Mouse (Mus musculus): Measurements from ENCODE around the gene Ano6. TPM values are rescaled to one million over a fixed set of nuclear protein-coding genes. Genes with fewer than 3 reads are reported as not detected.
A peak's percentile ranks its signal among the peaks of the same experiment; 100 is the strongest.

The Ano6 gene
- 5.5 and 5.8 TPM in 2 replicates for polyA plus RNA-seq (2012; rRNA removed)

GRCm38 (mm10) chr15:95790529-95791071, at the start of gene Ano6:
Gene Ano6, plus strand, starts transcription at chr15:95790843.
- peak within 1 kb of the TSS; percentile 35 for H3K27ac ChIP-seq (ENCODE audit: control insufficient read depth, insufficient read depth, low read depth, low read length)
- TF ChIP-seq POLR2A (IDR thresholded peaks at IDR 0.05; ENCODE audit: control insufficient read depth, low read depth, low read length) (no peak; the same call in 1 of the 2 replicates), CTCF (IDR thresholded peaks at IDR 0.05; ENCODE audit: control insufficient read depth, insufficient read depth, insufficient replicate concordance, low read depth, low read length) (no peak)
- H3K36me3 ChIP-seq (ENCODE audit: control insufficient read depth, insufficient read depth, low read length), result no peaks in the 10 kb centered on the region
- H3K27me3 ChIP-seq (ENCODE audit: control insufficient read depth, insufficient read depth, low read length), result no peaks in the 10 kb centered on the region; the same call in 1 of the 2 replicates
- peak within 1 kb of the TSS; percentile 77 for H3K4me3 ChIP-seq (ENCODE audit: control insufficient read depth, low read depth, low read length)
- H3K4me1 ChIP-seq (ENCODE audit: control insufficient read depth, insufficient read depth, low read length), result peaks cover 2% of the 10 kb centered on the region; the same call in 1 of the 2 replicates

DNA sequence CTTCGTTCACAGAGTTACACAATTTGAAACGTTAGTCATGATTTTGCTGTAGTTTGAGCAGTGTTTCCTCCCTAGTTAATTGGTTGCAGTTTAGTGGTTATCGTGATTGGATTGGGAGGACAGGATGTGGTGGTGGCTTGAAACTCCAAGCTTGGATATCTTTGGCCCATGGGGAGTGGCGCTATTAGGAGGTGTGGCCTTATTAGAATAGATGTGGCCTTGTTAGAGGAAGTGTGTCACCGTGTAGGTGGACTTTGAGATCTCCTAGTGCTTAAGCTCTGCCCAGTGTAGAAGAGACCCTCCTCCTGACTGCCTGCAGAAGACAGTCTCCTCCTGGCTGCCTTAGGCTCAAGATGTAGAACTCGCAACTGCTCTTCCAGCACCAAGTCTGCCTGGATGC, 47.7 kb upstream of the Ano6 start:
- no peaks in the 10 kb centered on the region for H3K27me3 ChIP-seq (ENCODE audit: control insufficient read depth, insufficient read depth, low read length)
- no peak overlapping the region for H3K4me3 ChIP-seq (ENCODE audit: control insufficient read depth, low read depth, low read length)
- H3K4me1 ChIP-seq (ENCODE audit: control insufficient read depth, insufficient read depth, low read length), result no peaks in the 10 kb centered on the region
- TF ChIP-seq CTCF (IDR thresholded peaks at IDR 0.05; ENCODE audit: control insufficient read depth, insufficient read depth, insufficient replicate concordance, low read depth, low read length) (no peak), POLR2A (IDR thresholded peaks at IDR 0.05; ENCODE audit: control insufficient read depth, low read depth, low read length) (no peak)
- H3K36me3 ChIP-seq (ENCODE audit: control insufficient read depth, insufficient read depth, low read length), result no peaks in the 10 kb centered on the region
- H3K27ac ChIP-seq (ENCODE audit: control insufficient read depth, insufficient read depth, low read depth, low read length), result no peak overlapping the region

GRCm38 (mm10) chr15:95743856-95744255, 46.8 kb upstream of the Ano6 start:
- H3K4me1 ChIP-seq (ENCODE audit: control insufficient read depth, insufficient read depth, low read length), result no peaks in the 10 kb centered on the region
- TF ChIP-seq CTCF (IDR thresholded peaks at IDR 0.05; ENCODE audit: control insufficient read depth, insufficient read depth, insufficient replicate concordance, low read depth, low read length), result no peak
- no peak for TF ChIP-seq POLR2A (IDR thresholded peaks at IDR 0.05; ENCODE audit: control insufficient read depth, low read depth, low read length)
- no peaks in the 10 kb centered on the region for H3K27me3 ChIP-seq (ENCODE audit: control insufficient read depth, insufficient read depth, low read length)
- H3K27ac ChIP-seq (ENCODE audit: control insufficient read depth, insufficient read depth, low read depth, low read length), result no peak overlapping the region
- no peaks in the 10 kb centered on the region for H3K36me3 ChIP-seq (ENCODE audit: control insufficient read depth, insufficient read depth, low read length)
- no peak overlapping the region for H3K4me3 ChIP-seq (ENCODE audit: control insufficient read depth, low read depth, low read length)

- TF ChIP-seq CTCF (IDR thresholded peaks at IDR 0.05; ENCODE audit: control insufficient read depth, insufficient read depth, insufficient replicate concordance, low read depth, low read length) (no peak), POLR2A (IDR thresholded peaks at IDR 0.05; ENCODE audit: control insufficient read depth, low read depth, low read length) (no peak)
- no peaks in the 10 kb centered on the region for H3K36me3 ChIP-seq (ENCODE audit: control insufficient read depth, insufficient read depth, low read length)
- H3K27ac ChIP-seq (ENCODE audit: control insufficient read depth, insufficient read depth, low read depth, low read length), result no peak overlapping the region
- H3K27me3 ChIP-seq (ENCODE audit: control insufficient read depth, insufficient read depth, low read length), result no peaks in the 10 kb centered on the region
- no peak overlapping the region for H3K4me3 ChIP-seq (ENCODE audit: control insufficient read depth, low read depth, low read length)
- H3K4me1 ChIP-seq (ENCODE audit: control insufficient read depth, insufficient read depth, low read length), result no peaks in the 10 kb centered on the region
These were observed 45.1 kb upstream of the Ano6 start for GRCm38 (mm10) chr15:95745346-95746106.

- no peak overlapping the region for H3K27ac ChIP-seq (ENCODE audit: control insufficient read depth, insufficient read depth, low read depth, low read length)
- no peak overlapping the region for H3K4me3 ChIP-seq (ENCODE audit: control insufficient read depth, low read depth, low read length)
- TF ChIP-seq CTCF (IDR thresholded peaks at IDR 0.05; ENCODE audit: control insufficient read depth, insufficient read depth, insufficient replicate concordance, low read depth, low read length) (no peak), POLR2A (IDR thresholded peaks at IDR 0.05; ENCODE audit: control insufficient read depth, low read depth, low read length) (no peak)
- no peaks in the 10 kb centered on the region for H3K4me1 ChIP-seq (ENCODE audit: control insufficient read depth, insufficient read depth, low read length)
- H3K36me3 ChIP-seq (ENCODE audit: control insufficient read depth, insufficient read depth, low read length), result no peaks in the 10 kb centered on the region
- no peaks in the 10 kb centered on the region for H3K27me3 ChIP-seq (ENCODE audit: control insufficient read depth, insufficient read depth, low read length)
These were observed 44.1 kb upstream of the Ano6 start for GRCm38 (mm10) chr15:95746513-95746912.

DNA sequence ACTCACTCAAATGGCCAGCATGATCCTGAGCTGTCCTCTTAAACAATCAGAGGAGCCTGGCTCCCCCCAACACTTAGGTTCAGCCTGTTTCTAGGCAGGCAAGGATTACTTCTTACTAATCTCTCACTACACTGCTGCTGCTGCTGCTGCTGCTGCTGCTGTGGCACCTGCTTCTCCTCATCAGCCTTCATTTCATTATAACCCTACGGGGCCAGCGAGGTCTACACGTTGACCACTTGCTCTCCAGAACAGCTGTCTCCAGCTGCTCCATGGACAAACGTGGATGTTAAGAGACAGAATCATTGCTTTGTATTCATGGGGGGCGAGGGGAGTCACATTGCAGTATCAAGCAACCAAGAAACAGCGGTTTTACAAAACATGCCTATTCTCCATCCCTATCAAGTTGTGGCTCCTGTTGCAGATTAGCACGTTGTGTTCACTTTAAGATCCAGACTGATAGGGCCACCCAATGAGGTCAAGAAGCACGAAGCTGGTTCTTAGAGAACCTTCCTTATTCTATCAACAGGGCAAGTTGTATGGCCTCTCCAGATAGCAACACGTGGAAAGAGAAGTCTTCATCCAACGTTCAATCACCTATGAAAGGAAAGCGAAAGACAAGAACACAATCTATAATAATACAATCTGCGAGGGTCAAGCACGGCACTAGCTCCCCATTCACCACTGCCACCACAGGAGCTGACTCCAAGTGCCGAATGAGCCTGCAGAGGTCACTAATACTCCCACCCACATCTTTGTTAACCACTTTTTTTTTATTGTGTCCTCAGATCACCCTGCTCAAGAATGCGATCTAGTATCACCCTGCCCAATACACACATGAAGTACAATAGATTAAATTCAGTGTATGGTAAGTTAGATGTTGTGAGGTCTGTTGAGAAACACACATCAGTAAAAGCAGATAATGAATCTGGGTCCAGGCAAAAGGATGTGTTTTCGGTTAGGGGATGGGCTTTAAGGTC, 43.4 kb upstream of the Ano6 start:
- no peaks in the 10 kb centered on the region for H3K27me3 ChIP-seq (ENCODE audit: control insufficient read depth, insufficient read depth, low read length)
- no peak overlapping the region for H3K4me3 ChIP-seq (ENCODE audit: control insufficient read depth, low read depth, low read length)
- TF ChIP-seq POLR2A (IDR thresholded peaks at IDR 0.05; ENCODE audit: control insufficient read depth, low read depth, low read length), result no peak
- no peak for TF ChIP-seq CTCF (IDR thresholded peaks at IDR 0.05; ENCODE audit: control insufficient read depth, insufficient read depth, insufficient replicate concordance, low read depth, low read length)
- no peaks in the 10 kb centered on the region for H3K36me3 ChIP-seq (ENCODE audit: control insufficient read depth, insufficient read depth, low read length)
- no peaks in the 10 kb centered on the region for H3K4me1 ChIP-seq (ENCODE audit: control insufficient read depth, insufficient read depth, low read length)
- H3K27ac ChIP-seq (ENCODE audit: control insufficient read depth, insufficient read depth, low read depth, low read length), result no peak overlapping the region

DNA sequence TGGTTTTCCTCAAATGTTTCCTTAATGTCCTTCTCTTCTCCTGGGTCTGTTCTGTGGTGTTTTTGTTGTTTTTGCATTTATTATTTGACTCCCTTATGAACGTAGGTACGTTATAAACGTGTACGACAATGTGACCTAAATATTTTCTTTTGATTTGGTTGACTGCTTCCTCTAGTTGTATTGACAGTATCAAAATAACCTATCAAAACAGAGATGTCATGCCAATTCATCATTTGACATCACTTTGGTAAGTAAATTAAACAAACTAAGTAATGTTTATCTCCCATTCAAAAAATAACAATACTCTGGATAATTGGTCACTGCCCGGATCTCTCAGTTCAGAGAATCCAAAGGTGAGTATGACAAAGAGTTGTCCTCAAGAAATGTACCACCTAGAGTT, 41.4 kb upstream of the Ano6 start:
- no peaks in the 10 kb centered on the region for H3K4me1 ChIP-seq (ENCODE audit: control insufficient read depth, insufficient read depth, low read length)
- no peak for TF ChIP-seq CTCF (IDR thresholded peaks at IDR 0.05; ENCODE audit: control insufficient read depth, insufficient read depth, insufficient replicate concordance, low read depth, low read length)
- no peak for TF ChIP-seq POLR2A (IDR thresholded peaks at IDR 0.05; ENCODE audit: control insufficient read depth, low read depth, low read length)
- H3K4me3 ChIP-seq (ENCODE audit: control insufficient read depth, low read depth, low read length), result no peak overlapping the region

More for the DNA sequence above, 41.4 kb upstream of the Ano6 start:
- Histone ChIP-seq H3K27me3 (ENCODE audit: control insufficient read depth, insufficient read depth, low read length) (no peaks in the 10 kb centered on the region), H3K36me3 (ENCODE audit: control insufficient read depth, insufficient read depth, low read length) (no peaks in the 10 kb centered on the region), H3K27ac (ENCODE audit: control insufficient read depth, insufficient read depth, low read depth, low read length) (no peak overlapping the region)

Data from testis, adult 2 months (tissue).